Mouse (Mus musculus) cerebellum, postnatal 36 days (tissue): ENCODE data around the gene Mrpl10.

Source experiments
- DNase-seq, 2 experiments: peaks; one replicate each; pipeline ENCODE4 v3.0.0; 2021 to 2022; ENCODE audit warnings: mixed read lengths in 2 of 2

Mrpl10 gene

DNA sequence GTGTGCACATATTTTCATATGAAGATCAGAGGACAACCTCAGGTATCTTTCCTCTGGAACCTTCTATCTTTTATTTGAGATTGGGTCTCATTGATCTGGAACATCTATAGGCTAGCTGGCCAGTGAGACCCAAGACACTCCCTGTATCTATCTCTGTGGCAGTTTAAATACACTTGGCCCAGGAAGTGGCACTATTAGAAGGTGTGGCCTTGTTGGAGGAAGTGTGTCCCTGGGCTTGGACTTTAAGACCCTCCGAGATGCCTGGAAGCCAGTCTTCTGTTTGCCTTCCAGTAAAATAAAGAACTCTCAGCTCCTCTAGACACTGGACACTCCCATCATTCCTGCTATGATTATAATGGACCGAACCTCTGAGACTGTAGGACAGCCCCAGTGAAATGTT is 28.4 kb downstream of the Mrpl10 start:
- DNase-seq: no peak

DNA sequence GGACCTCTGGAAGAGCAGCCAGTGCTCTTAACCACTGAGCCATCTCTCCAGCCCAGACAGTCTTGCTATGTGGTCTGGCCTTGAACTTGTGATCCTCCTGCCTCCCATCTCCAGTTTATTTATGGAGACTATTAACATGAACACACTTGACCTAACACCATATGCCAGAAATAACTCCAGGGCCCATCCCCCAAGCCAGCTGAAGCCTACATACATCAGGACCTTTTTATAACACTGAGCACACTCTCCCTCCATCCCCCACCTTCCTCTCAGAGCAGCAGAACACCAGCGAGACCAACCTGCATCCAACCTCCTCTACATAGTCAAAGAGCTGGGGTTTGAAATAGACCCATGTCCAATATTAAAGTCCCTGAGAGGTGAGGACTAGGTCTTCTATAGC is 29.8 kb downstream of the Mrpl10 start:
- DNase-seq: no peak

DNA sequence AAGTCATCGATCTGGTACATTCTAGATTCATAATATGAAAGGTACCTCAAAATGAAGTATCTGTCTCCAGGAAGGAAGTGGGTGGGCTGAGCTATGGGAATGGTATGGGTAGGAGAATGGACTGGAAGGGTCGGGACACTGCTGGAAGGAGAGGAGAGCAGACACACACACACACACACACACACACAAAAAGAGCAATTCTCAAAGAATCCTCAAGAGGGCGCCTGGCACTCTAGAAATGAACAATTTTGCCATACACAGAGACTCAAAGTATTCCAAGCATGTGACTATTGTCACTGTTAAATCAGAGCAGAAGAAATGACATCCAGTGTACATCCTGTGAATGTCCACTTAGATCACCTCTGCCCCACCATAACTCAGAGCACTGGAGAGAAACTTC is 31.2 kb downstream of the Mrpl10 start:
- DNase-seq: peak; percentile 39 to 54

DNA sequence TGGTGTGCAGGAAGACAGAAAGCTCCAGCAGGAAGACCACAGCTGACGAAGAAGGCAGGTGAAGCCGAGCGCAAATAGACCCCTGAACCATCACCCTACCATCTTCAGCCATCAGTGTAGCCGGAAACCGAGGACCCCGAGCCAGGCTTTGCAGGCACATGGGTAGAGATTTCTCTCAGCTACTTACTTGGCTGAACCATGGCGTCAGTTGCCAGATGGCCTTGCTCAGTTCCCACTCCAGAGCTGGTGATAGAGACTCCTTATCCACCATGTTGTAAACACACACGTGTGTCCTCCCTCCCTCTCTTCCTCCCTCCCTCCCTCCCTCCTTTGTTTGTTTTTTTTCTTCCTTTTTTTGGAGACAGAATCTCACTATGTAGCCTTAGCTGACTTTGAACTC is 32.9 kb downstream of the Mrpl10 start:
- no peak for DNase-seq

DNA sequence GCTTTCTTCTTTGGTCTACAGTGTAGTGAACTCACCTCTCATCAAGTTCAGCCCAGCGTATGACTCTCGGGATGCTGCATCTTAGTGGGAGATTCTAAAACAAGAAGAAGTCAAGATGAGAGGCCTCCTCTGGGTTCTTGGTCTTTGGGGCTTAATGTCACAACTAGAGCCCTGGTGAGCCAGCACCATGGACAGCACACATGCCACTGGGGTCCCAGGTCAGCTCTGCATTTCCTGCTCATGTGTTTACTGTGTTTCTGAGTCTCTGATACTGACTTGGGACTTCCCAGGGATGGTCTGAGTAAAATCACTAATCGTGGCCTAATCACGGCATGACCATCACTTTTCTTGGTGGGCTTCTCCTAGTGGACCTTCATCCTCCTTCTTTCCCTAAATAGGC is 37.4 kb downstream of the Mrpl10 start:
- DNase-seq: no peak

DNA sequence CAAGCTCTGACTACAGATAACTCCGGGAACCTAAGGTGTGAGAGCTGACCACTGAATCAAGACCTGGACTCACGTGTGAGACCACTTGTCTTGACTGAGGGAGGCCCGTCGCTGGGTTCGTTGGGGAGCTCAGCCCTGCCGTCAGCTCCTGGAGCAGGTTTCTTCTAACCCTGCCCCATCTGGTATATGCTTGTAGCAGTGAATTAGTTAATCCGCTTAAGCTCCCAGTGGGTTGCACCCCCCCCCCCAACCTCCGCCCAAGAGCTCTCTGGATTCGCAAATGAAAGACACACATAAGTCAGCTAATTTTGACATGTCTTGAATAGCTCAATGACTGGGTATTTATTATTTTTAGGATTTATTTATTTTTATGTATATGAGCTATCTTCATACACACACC is 38.9 kb downstream of the Mrpl10 start:
- no peak for DNase-seq

DNA sequence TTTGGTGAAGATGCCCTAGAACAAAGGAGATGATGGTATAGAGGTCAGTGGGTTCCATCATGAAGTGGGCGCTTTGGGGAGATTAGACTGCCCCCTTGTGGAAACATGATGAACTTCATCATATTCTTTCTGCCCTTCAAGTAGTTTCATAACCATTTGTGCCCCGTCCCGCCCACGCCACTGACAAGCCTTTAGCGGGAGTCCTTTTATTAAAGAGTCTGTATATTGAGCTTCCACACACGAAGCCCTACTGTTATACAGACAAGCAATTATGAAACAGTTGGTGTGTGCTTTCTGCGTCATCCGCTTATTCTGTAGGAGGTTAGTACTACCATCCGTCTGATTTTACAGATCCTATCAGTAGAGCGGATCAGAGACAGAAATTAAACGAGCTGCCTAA is 41.6 kb downstream of the Mrpl10 start:
- DNase-seq: peak; percentile 45 to 55

DNA sequence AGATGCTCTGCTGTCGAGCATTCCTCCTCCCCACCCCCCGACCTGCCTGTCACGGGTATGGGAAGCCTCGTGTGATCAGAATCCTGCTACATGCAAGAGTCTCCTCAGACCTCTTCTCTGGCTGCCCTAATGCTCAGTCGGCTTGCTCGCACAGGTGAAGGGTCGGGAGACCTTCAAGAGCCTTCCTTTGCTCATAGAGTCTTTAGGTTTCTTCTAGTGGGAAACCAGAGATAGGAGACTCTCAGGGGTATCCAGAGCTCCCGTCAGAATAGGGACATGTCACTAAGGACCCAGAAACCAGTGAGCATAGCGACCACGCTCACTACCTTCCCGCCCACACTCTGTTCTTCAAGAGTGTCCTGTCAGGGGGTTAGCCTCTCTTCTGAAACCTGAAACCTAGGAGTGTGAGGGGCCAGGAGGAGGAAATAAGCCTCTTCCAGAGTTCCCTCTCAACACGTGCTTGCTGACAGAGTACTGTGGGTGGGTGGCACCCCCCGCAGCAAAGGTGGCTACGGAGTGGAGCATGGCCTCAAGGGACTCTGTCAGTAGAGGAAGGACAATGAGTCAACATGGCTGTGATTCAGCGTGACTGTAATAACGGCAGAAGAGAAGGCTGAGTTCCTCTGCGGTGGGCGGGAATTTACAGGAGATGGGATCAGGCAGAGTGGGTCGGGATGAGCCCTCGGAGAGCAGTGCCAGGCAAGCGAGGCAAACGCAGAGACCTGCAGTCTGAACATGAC is 42.2 kb downstream of the Mrpl10 start:
- no peak for DNase-seq

DNA sequence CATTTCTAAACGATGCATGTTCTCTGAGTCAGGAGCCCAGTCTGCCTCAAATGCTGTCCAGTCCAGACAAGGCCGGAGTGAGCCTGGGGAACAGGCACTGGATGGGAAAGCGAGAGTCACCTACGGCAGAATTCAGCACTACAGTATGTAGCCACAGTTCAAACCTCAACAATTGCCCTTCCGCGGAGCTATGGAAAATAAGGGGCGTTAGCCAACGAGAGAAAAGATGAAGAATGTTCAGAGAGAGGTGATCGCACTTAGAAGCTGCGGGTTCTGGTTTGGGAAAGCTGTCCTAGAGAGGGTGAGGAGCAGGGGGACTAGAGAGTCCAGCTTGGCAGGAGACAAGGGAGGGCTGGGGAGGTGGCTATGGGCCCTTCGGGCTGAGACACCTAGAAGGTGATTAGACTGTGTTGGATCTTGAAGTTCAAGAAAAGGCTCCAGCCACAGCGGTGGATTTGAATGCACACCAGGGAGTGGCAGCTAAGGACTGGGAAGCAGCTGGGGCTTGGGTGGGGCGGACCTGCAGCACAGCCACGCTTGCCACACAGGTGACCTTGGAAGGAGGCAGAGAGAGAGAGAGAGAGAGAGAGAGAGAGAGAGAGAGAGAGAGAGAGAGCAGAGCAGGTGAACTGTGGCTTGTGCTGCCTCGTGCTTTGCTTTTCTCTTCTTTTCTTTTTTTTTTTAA is 43.6 kb downstream of the Mrpl10 start:
- no peak for DNase-seq

DNA sequence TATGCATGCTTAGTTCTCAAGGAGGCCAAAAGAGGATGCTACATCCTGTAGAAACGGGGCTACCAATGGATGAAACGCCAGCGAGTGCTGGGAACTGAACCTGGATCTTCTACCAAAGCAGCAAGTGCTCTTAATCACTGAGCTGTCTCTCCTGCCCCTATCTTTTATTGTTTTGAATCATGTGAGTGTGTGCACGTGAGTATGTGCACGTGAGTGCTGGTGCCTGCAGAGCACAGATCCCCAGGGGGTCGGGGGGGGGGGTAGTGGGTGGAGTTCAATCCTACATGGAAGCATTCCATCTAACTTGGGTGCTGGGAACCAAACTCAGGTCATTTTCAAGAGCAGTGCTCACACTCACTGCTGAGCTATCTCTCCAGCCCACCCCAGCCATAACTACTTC is 45.0 kb downstream of the Mrpl10 start:
- DNase-seq: no peak

DNA sequence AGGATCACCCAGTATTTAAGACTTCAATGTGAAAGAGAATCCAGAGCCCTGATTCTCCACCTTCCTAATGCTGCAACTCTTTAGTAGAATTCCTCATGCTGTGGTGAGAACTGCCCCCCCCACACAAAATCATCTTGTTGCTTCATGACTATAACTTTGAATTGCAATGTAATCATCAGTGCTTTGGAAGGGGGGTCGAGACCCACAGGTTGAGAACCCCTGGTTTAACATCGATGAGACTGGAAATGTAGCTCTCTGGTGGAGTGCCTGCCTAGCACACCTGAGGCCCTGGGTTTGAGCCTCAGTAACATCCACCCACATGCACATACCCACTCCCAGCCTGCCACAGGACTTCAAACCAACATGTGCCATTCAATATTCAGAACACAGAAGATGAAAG is 53.2 kb downstream of the Mrpl10 start:
- no peak for DNase-seq

DNA sequence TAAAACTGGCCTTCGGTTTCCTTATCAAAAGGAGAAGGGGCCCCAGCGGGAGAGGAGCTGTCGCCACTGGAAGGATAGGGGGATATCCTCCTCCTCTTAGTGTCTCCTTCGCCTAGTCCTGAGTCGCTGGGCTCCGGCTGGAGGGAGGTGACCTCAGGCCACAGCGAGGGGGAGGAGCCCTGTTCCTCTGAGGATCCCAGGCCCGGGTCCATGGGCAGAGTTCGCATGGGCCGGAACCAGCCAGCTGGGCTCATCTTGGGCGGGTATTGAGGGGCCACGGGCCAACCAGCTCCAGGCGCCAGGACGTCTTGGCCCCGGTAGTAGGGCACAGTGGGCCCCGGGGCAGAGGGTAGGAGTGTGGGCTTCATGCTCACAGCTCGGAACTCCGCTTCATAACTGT is 57.4 kb downstream of the Mrpl10 start:
- DNase-seq: no peak
